Comparison of ENCODE assay signal across 22 mouse cellular contexts in genomic region chr14:26156032-26156431, GRCm38 (mm10). TPM values are rescaled to one million over a fixed set of nuclear protein-coding genes. Genes with fewer than 3 reads are reported as not detected.
"Had no signal": no experiment of that assay in that cellular context is flagged by ENCODE, and none has a peak within 500 bp of the region (broad histone marks: within the 10 kb centered on the region; RNA-seq: fewer than 3 reads in every experiment).

No protein-coding gene starts in this region.

RNA-seq across cellular contexts. Expression of gene Plac9b, which starts 26.2 kb away (rescaled TPM):
- total RNA-seq: common myeloid progenitor, adult 5-6 weeks; granulocyte monocyte progenitor cell, adult 5-6 weeks had no signal
- polyA plus RNA-seq: embryonic facial prominence, embryonic 10.5 days; erythroblast, embryonic 14.5 days; forebrain, embryonic 10.5 days had no signal

RNA-seq across cellular contexts. Expression of gene Duxbl2, which starts 37.9 kb away (rescaled TPM):
- total RNA-seq: common myeloid progenitor, adult 5-6 weeks; gastrocnemius, adult 18-20 months; gastrocnemius, adult 8-10 months; gastrocnemius, postnatal 25 days; gastrocnemius, postnatal 36 days; granulocyte monocyte progenitor cell, adult 5-6 weeks; heart, adult 18-20 months; heart, adult 2 months; heart, adult 8-10 months had no signal
- polyA plus RNA-seq: cerebellum, adult 2 months; embryonic facial prominence, embryonic 10.5 days; embryonic facial prominence, embryonic 11.5 days; embryonic facial prominence, embryonic 12.5 days; embryonic facial prominence, embryonic 13.5 days; erythroblast, embryonic 14.5 days; forebrain, embryonic 10.5 days; forebrain, embryonic 11.5 days; forebrain, embryonic 13.5 days; forebrain, embryonic 14.5 days; forebrain, embryonic 15.5 days; forebrain, embryonic 16.5 days; forebrain, postnatal 0 days had no signal
